Mouse (Mus musculus) hindbrain, embryonic 15.5 days (tissue): ENCODE data around the gene Lrrc37a. TPM values are rescaled to one million over a fixed set of nuclear protein-coding genes. Genes with fewer than 3 reads are reported as not detected.
"Not testable (repeated sequence)": the region's sequence is repeated elsewhere in the genome, so short reads cannot be mapped to it uniquely, and the experiment has no call there.

Source experiments
- ATAC-seq: fragments of 200-750 bp; cut with Nextera tagmentation; 2 replicates; pipeline ENCODE4 v1.8.0; 2017; ENCODE audit warnings: low read depth, moderate number of reproducible peaks, moderate TSS enrichment; ENCODE audit not compliant: low FRiP score
- H3K27ac ChIP-seq: fragments of 300-500 bp; sonication (generic); replicated peaks from 2 replicates; pipeline ENCODE4 v1.5.1; 2015; ENCODE audit warnings: mild to moderate bottlenecking, inconsistent platforms
- H3K27me3 ChIP-seq: fragments of 300-500 bp; sonication (generic); 2 replicates; pipeline ENCODE4 v1.6.1; 2015; ENCODE audit warnings: control low read depth, inconsistent platforms
- H3K36me3 ChIP-seq: fragments of 300-500 bp; sonication (generic); 2 replicates; pipeline ENCODE4 v1.6.1; 2015; ENCODE audit warnings: control low read depth, inconsistent platforms
- H3K4me1 ChIP-seq: fragments of 300-500 bp; sonication (generic); replicated peaks from 2 replicates; pipeline ENCODE4 v1.6.1; 2015; ENCODE audit warnings: control low read depth, inconsistent platforms
- H3K4me2 ChIP-seq: fragments of 300-500 bp; sonication (generic); 2 replicates; pipeline ENCODE4 v1.6.1; 2015; ENCODE audit warnings: moderate library complexity, mild to moderate bottlenecking, inconsistent platforms
- H3K4me3 ChIP-seq: fragments of 300-500 bp; sonication (generic); 2 replicates; pipeline ENCODE4 v1.5.1; 2015; ENCODE audit warnings: mild to moderate bottlenecking, inconsistent platforms
- H3K9ac ChIP-seq: fragments of 300-500 bp; sonication (generic); 2 replicates; pipeline ENCODE4 v1.6.1; 2015; ENCODE audit warnings: inconsistent platforms
- H3K9me3 ChIP-seq: fragments of 300-500 bp; sonication (generic); 2 replicates; pipeline ENCODE4 v1.6.1; 2016; ENCODE audit warnings: control low read depth, inconsistent platforms
- WGBS: fragments of 180-500 bp; shearing (Covaris S2); methylation state at CpG from one replicate; pipeline ENCODE4 v1.1.7; 2015; 5-methylcytosine and 5-hydroxymethylcytosine counted together
- polyA plus RNA-seq: library from polyadenylated mRNA; unstranded; fragments of >200 nt; fragmentation: Nextera tagmentation; extraction: Ambion mirVana; gene quantifications from 2 replicates; pipeline ENCODE4 v1.2.1, GENCODE M21; 2015

Gene Lrrc37a
- not detected in 2 replicates for polyA plus RNA-seq

DNA sequence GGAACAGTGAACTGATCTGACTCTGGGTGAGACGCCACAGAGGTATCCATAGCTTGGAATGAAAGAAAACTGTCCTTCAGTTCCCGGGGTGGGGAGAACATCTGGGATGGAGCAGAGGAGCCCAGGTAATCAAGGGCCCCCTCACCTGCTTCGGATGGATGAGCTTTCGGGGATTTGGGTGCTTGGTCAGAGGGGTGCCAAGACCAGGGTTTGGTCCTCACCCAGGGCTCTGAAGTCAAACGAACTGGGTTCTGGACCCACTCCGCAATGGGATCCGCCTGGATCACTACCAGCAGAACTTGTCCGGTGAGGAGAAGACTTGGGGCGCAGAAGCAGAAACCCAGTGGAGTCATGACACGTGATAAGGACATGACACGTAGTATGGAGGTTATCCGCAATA lies at the start of gene Lrrc37a:
TSS of gene Lrrc37a (minus strand) at position 101 of the 400 bp plus-strand sequence.
- Histone ChIP-seq H3K27ac (no peak within 1 kb of the TSS), H3K9ac (no peak within 1 kb of the TSS), H3K4me1 (no peaks in the 10 kb centered on the region), H3K27me3 (no peaks in the 10 kb centered on the region), H3K36me3 (no peaks in the 10 kb centered on the region), H3K4me3 (no peak within 1 kb of the TSS), H3K4me2 (no peak within 1 kb of the TSS), H3K9me3 (no peaks in the 10 kb centered on the region)
- WGBS, result 94% methylated on average over 12 of the region's 12 CpGs
- ATAC-seq, result no peak

DNA sequence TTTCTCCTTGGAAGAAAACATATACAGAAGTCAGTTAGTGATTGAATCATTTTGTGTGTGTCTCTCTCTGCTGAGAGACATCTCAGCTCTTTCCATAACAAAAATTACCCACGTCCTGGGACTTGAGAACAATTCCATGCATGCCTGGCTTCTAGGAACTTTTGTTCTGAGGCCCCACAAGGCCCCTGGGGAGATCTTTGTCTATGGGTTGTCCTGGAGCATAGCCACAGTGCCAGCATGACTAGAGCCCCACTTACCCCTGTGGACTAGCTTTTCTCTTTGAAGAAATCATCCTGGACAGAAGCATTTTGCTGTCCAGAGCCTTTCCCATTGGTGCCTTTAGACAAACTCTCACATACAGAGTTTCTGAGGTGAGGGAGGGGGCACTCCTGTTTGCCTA lies 30.6 kb upstream of the Lrrc37a start:
- H3K9me3 ChIP-seq, ATAC-seq, H3K4me3 ChIP-seq, H3K36me3 ChIP-seq, H3K4me1 ChIP-seq, H3K27me3 ChIP-seq, H3K4me2 ChIP-seq, H3K9ac ChIP-seq, H3K27ac ChIP-seq: not testable (repeated sequence)
- 13% methylated on average over 1 of the region's 1 CpGs for WGBS

DNA sequence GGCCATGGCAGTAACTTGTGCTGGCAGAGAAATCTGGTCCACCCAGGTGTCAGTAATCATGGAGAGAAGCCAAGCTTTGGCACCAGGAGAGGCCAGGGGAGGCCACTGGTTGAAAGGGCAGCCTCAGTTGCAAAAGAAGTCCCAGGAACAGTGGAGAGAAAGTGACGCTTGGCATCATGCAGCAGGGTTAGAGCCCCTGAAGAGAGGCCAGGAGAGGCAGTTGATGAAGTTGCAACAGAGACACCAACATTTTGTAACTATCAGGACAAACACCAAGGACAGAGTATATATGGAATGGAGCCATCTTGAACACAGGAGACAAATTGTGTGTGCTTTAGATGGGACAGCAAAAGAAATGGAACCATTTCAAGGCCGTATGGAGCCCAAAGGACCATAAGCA lies 7.7 kb upstream of the Lrrc37a start:
- 83% methylated on average over 2 of the region's 2 CpGs for WGBS
- Histone ChIP-seq H3K4me1 (no peaks in the 10 kb centered on the region), H3K9ac (no peak overlapping the region), H3K27me3 (no peaks in the 10 kb centered on the region), H3K36me3 (no peaks in the 10 kb centered on the region), H3K4me3 (no peak overlapping the region), H3K9me3 (no peaks in the 10 kb centered on the region), H3K27ac (no peak overlapping the region), H3K4me2 (no peak overlapping the region)
- no peak for ATAC-seq

DNA sequence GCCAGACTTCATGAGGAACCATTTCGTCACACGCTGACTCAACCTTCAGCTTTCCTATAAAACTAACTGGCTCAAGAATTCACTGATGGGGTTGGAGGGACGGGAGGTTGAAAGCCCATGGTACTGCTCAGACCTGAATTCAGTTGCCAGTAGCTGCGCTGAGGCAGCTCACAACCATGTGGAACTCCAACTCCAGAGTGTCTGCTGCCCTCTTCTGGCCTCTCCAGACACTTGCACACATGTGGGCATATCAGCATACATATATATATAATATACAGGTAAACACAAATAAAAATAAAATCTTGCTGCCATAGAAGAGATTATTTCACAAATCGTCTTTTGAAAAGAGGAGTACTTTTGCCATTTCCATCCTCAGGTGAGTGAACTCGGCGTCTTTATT lies 40.0 kb downstream of the Lrrc37a start:
- no peak for ATAC-seq
- WGBS, result 70% methylated on average over 7 of the region's 7 CpGs
- H3K4me2 ChIP-seq, result no peak overlapping the region
- no peak overlapping the region for H3K9ac ChIP-seq
- no peak overlapping the region for H3K4me3 ChIP-seq
- no peaks in the 10 kb centered on the region for H3K9me3 ChIP-seq
- no peak overlapping the region for H3K27ac ChIP-seq
- H3K36me3 ChIP-seq, result no peaks in the 10 kb centered on the region
- no peaks in the 10 kb centered on the region for H3K27me3 ChIP-seq
- H3K4me1 ChIP-seq, result no peaks in the 10 kb centered on the region

DNA sequence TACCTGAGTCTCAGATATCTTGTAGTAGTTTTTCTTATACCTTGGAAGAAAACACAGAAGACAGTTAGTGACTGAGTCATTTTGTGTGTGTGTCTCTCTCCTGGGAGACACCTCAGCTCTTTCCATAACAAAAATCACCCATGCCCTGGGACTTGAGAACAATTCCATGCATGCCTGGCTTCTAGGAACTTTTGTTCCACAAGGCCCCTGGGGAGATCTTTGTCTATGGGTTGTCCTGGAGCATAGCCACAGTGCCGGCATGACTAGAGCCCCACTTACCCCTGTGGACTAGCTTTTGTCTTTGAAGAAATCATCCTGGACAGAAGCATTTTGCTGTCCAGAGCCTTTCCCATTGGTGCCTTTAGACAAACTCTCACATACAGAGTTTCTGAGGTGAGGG lies 53.3 kb downstream of the Lrrc37a start:
- not testable (repeated sequence) for H3K4me3 ChIP-seq, H3K27me3 ChIP-seq, H3K9ac ChIP-seq, H3K27ac ChIP-seq, H3K9me3 ChIP-seq, H3K4me1 ChIP-seq, H3K36me3 ChIP-seq, ATAC-seq, H3K4me2 ChIP-seq
- 23% methylated on average over 1 of the region's 1 CpGs for WGBS

DNA sequence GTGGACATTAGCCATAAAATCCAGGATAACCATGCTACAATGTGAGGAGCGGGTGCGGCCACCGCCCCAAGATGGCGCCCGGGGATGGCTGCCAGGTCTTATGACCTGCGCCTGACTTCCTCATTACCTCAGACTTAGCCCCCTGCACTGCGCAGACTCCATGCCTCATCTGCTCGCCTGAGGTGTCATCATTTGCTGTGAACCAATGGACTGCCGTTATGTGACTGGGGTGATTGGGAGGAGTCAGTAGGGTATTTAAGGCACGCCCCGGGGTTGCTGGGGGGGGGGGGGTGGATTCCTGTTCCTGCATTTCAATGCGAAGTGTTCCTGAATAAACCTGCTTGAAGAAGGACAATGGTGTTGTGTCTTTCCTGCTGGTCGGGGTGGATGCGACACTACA lies 54.7 kb downstream of the Lrrc37a start:
- not testable (repeated sequence) for H3K9ac ChIP-seq, H3K4me1 ChIP-seq, H3K4me3 ChIP-seq, H3K36me3 ChIP-seq, ATAC-seq, H3K27ac ChIP-seq, H3K4me2 ChIP-seq, H3K9me3 ChIP-seq, H3K27me3 ChIP-seq
- 91% methylated on average over 14 of the region's 14 CpGs for WGBS

DNA sequence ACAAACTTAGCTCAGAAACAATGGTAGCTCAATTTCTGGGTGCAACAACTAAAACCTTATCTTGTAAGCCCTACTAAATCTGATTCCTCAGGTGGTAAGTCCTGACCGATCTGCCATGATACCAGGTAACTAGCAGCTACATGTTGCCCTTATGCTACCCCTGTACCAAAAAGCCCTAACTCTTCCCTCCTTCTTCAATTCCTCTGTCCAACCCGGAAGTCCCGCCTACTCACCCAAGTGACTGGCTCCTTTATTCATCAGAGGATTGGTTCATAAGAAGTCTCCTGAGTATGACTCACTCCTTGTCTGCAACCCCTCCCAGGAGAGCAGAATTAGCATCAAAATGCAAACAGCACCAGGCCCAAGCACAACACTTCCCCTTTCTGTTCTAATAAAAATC lies 60.7 kb downstream of the Lrrc37a start:
- no peak for ATAC-seq
- H3K4me1 ChIP-seq, result no peaks in the 10 kb centered on the region
- no peaks in the 10 kb centered on the region for H3K27me3 ChIP-seq
- H3K9ac ChIP-seq, result no peak overlapping the region
- no peaks in the 10 kb centered on the region for H3K9me3 ChIP-seq
- H3K27ac ChIP-seq, result no peak overlapping the region
- no peaks in the 10 kb centered on the region for H3K36me3 ChIP-seq
- no peak overlapping the region for H3K4me3 ChIP-seq
- 90% methylated on average over 3 of the region's 3 CpGs for WGBS
- H3K4me2 ChIP-seq, result no peak overlapping the region

DNA sequence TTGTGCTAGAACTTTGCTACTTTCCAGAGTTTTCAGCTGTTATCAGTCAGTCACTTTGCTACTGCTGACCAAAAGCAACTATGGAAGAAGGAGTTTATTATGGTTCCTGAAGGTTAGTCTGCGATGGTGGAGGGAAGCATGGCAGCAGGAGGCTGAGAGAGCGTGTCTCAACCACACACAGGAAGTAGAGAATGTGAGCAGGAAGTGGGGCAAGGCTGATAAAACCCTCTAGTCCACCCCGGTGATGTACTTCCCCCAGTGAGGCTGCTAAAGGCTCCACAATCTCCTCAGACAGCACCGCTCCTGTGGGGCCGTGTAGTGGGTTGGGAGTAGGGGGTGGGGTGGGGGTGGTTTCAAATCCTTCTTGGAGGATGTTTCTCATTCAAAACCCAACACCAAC lies 68.1 kb downstream of the Lrrc37a start:
- H3K27ac ChIP-seq, result no peak overlapping the region
- 90% methylated on average over 5 of the region's 5 CpGs for WGBS
- no peaks in the 10 kb centered on the region for H3K4me1 ChIP-seq
- no peaks in the 10 kb centered on the region for H3K27me3 ChIP-seq
- no peaks in the 10 kb centered on the region for H3K9me3 ChIP-seq
- H3K9ac ChIP-seq, result no peak overlapping the region
- H3K36me3 ChIP-seq, result no peaks in the 10 kb centered on the region
- H3K4me2 ChIP-seq, result no peak overlapping the region
- no peak for ATAC-seq
- H3K4me3 ChIP-seq, result no peak overlapping the region

DNA sequence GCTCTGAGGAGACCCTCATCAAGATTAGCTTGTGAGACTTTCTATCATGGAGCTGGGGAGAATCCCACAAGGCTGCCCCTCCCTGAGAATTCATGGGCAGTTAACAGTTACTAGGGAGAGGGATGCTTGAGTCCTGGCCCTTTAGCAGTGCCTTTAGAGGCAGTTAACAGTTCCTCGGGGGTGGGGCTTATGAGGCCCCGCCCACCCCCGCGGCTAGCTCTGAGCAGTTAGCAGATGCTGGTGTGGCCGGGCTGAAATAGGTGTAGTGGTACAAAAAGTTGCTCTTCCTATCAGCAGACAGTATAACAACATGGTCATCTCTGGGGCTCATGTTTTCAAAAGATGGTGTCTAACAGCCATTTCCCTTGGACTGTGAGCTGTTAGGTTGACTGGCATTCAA lies 79.4 kb downstream of the Lrrc37a start:
- 41% methylated on average over 5 of the region's 5 CpGs for WGBS
- ATAC-seq, result no peak
- Histone ChIP-seq H3K9ac (no peak overlapping the region), H3K9me3 (no peaks in the 10 kb centered on the region), H3K27me3 (no peaks in the 10 kb centered on the region), H3K27ac (no peak overlapping the region), H3K36me3 (no peaks in the 10 kb centered on the region), H3K4me3 (no peak overlapping the region), H3K4me2 (no peak overlapping the region), H3K4me1 (no peaks in the 10 kb centered on the region)

DNA sequence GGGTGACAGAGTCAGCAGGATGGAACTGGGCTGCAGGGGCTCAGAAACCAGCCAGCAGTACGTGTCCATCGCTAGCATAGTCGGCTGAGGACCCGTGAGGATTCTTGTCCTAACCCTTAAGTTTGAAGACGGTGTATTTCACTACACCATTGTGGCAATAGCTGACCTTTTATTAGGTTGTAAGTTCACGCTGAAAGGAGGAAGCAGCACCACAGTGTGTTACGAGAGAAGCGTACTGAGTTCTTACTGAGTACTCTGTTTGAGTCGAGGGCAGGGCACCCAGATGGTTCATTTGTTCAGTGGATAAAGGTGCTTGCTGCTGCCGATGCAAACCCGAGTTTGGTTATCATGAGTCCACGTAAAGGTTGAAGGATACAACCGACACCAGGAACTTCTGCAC lies 84.7 kb downstream of the Lrrc37a start:
- no peak for ATAC-seq
- Histone ChIP-seq H3K4me2 (no peak overlapping the region), H3K27me3 (no peaks in the 10 kb centered on the region), H3K4me1 (no peaks in the 10 kb centered on the region), H3K36me3 (no peaks in the 10 kb centered on the region), H3K9me3 (no peaks in the 10 kb centered on the region), H3K27ac (no peak overlapping the region), H3K4me3 (no peak overlapping the region), H3K9ac (no peak overlapping the region)
- WGBS, result 88% methylated on average over 13 of the region's 13 CpGs

DNA sequence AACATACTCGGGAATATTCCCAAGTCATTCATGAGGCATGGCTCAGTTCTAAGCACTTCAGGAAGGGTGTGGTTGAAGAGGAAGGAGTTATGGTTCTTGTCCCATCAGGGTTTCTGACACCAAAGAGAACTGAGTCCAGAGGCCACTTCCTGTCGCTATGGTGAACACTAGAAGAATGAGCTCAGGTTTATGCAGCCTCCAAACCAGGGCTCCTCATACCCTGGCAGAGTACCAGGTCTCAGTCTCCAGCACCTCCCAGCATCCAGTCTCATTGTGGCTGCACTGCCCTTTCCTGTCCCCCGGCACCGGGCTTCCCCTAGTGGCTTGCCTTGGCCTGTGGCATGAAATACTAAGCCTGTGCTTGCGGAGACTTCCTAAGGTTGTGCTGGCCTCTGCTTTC lies 85.2 kb downstream of the Lrrc37a start:
- H3K36me3 ChIP-seq, result no peaks in the 10 kb centered on the region
- H3K9me3 ChIP-seq, result no peaks in the 10 kb centered on the region
- no peak overlapping the region for H3K4me2 ChIP-seq
- no peak for ATAC-seq
- WGBS, result 81% methylated on average over 5 of the region's 5 CpGs
- H3K4me1 ChIP-seq, result no peaks in the 10 kb centered on the region
- H3K9ac ChIP-seq, result no peak overlapping the region
- H3K27ac ChIP-seq, result no peak overlapping the region
- H3K4me3 ChIP-seq, result no peak overlapping the region
- no peaks in the 10 kb centered on the region for H3K27me3 ChIP-seq

DNA sequence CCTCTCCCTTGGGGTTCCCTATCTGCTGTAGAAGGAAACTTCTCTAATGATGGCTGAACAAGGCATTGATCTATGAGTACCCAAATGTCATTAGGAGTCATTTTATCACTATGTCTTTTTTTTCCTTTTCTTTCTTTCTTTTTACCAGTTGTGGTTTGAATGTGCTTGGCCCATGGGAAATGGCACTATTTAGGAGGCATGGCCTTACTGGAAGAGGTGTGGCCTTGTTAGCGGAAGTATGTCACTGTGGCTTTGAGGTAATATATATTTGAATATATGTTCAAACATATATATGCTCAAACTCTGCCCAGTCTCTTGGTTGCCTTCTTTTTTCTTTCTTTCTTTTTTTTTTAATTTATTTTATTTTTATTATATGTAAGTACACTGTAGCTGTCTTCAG lies 90.9 kb downstream of the Lrrc37a start:
- 100% methylated on average over 1 of the region's 1 CpGs for WGBS
- H3K9me3 ChIP-seq, result no peaks in the 10 kb centered on the region
- H3K27ac ChIP-seq, result no peak overlapping the region
- no peak for ATAC-seq
- peaks cover 24% of the 10 kb centered on the region for H3K4me1 ChIP-seq
- H3K4me3 ChIP-seq, result peak overlapping the region; percentile 67
- peak overlapping the region; percentile 74 for H3K4me2 ChIP-seq
- H3K36me3 ChIP-seq, result no peaks in the 10 kb centered on the region
- no peak overlapping the region for H3K9ac ChIP-seq
- H3K27me3 ChIP-seq, result no peaks in the 10 kb centered on the region

DNA sequence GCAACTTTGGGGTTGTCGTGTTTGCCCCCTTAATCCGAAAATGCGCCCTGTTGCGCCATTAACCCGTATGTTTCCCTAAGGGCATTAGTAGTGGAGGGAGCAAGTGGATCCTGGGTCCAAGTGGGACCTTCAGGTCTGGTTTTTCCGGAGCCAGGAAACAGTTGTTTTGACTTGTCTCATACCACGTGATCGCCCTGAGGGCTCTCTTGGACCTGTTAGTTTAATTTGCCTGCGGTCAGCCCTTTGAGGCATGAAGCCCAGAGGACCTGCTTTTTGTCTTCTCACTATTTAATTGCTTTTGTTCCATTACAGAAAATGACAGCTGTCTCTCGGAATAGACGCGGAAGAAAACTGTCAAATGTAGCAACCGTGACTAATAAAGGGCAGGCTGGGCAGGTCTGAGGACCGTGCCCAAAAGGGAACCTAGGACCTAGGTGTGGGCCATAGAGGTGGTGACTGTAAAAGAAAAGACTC lies 91.4 kb downstream of the Lrrc37a start:
- ATAC-seq, result peak; percentile 63
- Histone ChIP-seq H3K9me3 (no peaks in the 10 kb centered on the region), H3K27me3 (no peaks in the 10 kb centered on the region), H3K4me1 (peaks cover 24% of the 10 kb centered on the region), H3K4me2 (peak overlapping the region; percentile 74), H3K4me3 (peak overlapping the region; percentile 67), H3K9ac (peak overlapping the region; percentile 52), H3K36me3 (no peaks in the 10 kb centered on the region), H3K27ac (peak overlapping the region; percentile 76)
- 2% methylated on average over 14 of the region's 14 CpGs for WGBS
